Mouse (Mus musculus): ENCODE measurements at regions not wholly inside any gene's neighbourhood (a gene's known extent, or its start where the extent isn't known, plus 50 kb on each side); places are given as distances from the start of the nearest gene placed in this dataset.

- no peak overlapping the region for H3K9ac ChIP-seq
- peaks cover 21% of the 10 kb centered on the region for H3K4me1 ChIP-seq (replicated peaks)
- no peaks in the 10 kb centered on the region for H3K27me3 ChIP-seq
- no peaks in the 10 kb centered on the region for H3K9me3 ChIP-seq
- 66% methylated on average over 11 of the region's 11 CpGs for WGBS
- H3K4me2 ChIP-seq = no peak overlapping the region
- no peaks in the 10 kb centered on the region for H3K36me3 ChIP-seq
- no peak overlapping the region for H3K27ac ChIP-seq (replicated peaks)
- H3K4me3 ChIP-seq = no peak overlapping the region
- no peak for ATAC-seq (ENCODE audit: low read depth)
Measured at GRCm38 (mm10) chr12:31184217-31184975, 56.2 kb upstream of the Gm6993 start.

DNA sequence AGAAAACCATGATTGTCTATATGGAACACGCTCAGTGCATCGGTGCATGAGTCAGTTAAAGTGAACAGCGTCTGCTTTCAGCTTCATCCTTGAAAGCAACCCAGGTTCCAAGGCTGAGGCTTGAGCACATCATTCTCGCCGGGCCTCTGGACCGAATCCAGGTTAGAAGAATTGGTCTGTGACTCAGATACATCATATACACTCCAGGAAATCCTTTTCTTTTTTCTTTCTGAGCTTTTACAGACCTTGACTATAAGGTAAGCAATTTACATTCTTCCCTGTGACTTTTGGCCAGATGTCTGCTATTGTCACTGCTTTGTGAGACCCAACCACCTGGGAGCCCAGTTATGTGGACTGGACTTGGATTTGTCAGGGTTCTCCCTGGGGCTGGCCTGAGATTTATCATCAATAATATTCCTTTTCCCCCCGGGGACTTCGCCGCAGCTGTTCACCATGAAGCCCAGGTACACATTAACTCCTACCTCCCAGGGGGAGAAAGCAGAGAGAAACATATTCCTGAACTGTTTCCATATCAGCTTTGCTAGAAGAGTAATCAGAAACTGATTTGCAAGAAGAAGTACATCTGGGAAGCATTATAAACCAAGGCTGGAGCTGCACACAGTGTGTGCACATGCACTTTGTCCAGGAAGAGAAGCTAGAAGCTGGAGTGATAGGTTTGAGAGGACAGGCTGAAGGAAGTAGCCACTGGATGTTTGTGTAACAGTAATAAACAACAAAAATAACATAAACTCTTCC is 55.2 kb upstream of the Gm6993 start:
- WGBS = 78% methylated on average over 9 of the region's 9 CpGs
- no peak overlapping the region for H3K4me2 ChIP-seq
- H3K27ac ChIP-seq (replicated peaks) = peak overlapping the region; percentile 20; the same call in 1 of the 2 replicates
- no peak for ATAC-seq (ENCODE audit: low read depth)
- no peaks in the 10 kb centered on the region for H3K36me3 ChIP-seq
- no peaks in the 10 kb centered on the region for H3K27me3 ChIP-seq
- H3K9ac ChIP-seq = no peak overlapping the region
- H3K4me1 ChIP-seq (replicated peaks) = peaks cover 21% of the 10 kb centered on the region
- H3K9me3 ChIP-seq = no peaks in the 10 kb centered on the region
- no peak overlapping the region for H3K4me3 ChIP-seq

DNA sequence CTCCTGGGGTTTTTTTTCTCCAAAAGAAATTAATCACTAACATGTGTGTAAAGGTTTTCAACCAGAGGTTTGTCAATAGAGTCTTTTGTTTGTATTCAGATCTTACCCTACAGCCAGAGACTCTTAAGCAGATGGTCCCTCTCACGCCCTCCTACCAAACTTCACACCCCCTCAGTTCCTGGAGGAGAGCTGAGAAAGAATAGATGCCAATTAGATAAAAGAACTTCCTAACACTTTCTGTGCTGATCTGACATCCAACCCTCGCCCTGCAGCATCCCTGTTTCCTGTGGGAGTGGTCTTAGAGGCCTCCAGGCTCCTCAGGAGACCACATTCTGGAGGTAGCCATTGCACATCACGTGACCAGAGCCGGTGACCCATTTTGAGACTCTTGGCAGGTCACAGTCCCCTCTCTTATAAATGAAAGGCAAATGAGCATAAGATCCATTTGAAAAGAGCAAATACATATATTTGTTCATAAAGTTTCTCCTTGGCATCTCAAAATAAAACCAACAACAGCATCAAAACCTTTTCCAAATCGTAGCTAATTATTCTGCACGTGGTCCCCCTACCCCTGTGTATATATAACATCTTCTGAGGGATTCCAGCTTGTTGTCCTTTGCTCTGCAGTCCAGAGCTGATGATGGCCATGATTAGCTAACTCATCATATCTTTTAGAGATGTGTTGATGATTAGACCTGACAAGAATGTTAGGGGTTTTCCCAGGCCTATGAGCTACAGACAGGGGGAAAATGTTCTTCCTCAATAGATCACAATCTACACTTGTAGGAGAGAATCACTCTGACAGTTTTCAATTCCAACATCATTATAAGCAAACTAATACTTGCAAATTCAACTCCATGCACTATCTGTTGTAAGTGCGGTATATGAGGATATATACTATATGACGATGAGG is 54.4 kb upstream of the Gm6993 start:
- Histone ChIP-seq H3K9me3 (no peaks in the 10 kb centered on the region), H3K27me3 (no peaks in the 10 kb centered on the region), H3K9ac (no peak overlapping the region), H3K4me1 (replicated peaks) (peaks cover 28% of the 10 kb centered on the region), H3K36me3 (no peaks in the 10 kb centered on the region), H3K4me2 (no peak overlapping the region), H3K4me3 (no peak overlapping the region), H3K27ac (replicated peaks) (peak overlapping the region; percentile 20; the same call in 1 of the 2 replicates)
- ATAC-seq (ENCODE audit: low read depth) = no peak
- 80% methylated on average over 8 of the region's 8 CpGs for WGBS

GRCm38 (mm10) chr12:31188011-31188576 is 52.5 kb upstream of the Gm6993 start:
- Histone ChIP-seq H3K4me2 (no peak overlapping the region), H3K9me3 (no peaks in the 10 kb centered on the region), H3K27ac (replicated peaks) (no peak overlapping the region), H3K9ac (no peak overlapping the region), H3K36me3 (no peaks in the 10 kb centered on the region), H3K4me1 (replicated peaks) (peaks cover 37% of the 10 kb centered on the region), H3K27me3 (no peaks in the 10 kb centered on the region), H3K4me3 (no peak overlapping the region)
- WGBS = 93% methylated on average over 2 of the region's 2 CpGs
- ATAC-seq (ENCODE audit: low read depth) = no peak

DNA sequence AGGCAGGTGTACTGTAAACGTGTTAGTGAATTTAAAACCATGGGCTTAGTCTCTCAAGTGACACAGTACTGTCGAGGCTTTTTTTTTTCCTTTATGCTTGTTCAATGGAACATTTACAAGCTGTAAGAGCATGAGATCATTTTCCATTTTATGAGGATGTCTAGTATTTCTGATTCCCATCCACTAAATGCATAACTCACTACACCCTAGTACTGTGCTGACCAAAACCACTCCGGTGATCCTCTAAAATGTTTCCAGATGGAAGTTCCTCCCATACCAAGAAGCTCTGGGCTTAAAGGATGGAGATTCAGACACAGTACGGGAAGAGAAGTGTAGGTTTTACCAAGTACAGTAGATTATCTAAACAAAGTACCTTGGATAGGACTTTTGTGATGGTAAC is 50.3 kb upstream of the Gm6993 start:
- no peak overlapping the region for H3K9ac ChIP-seq
- H3K4me2 ChIP-seq = no peak overlapping the region
- WGBS = 84% methylated on average over 4 of the region's 4 CpGs
- H3K4me1 ChIP-seq (replicated peaks) = peaks cover 24% of the 10 kb centered on the region
- H3K27ac ChIP-seq (replicated peaks) = no peak overlapping the region
- no peak overlapping the region for H3K4me3 ChIP-seq
- ATAC-seq (ENCODE audit: low read depth) = no peak
- H3K27me3 ChIP-seq = no peaks in the 10 kb centered on the region
- H3K9me3 ChIP-seq = no peaks in the 10 kb centered on the region
- H3K36me3 ChIP-seq = no peaks in the 10 kb centered on the region
